Mouse (Mus musculus) frontal cortex, postnatal 36 days (tissue): ENCODE measurements around the gene AU015836.
"Not testable (repeated sequence)": the region's sequence is repeated elsewhere in the genome, so short reads cannot be mapped to it uniquely, and the experiment has no call there.

Source experiments
- DNase-seq, 2 experiments: peaks; one replicate each; pipeline ENCODE4 v3.0.0; 2022; ENCODE audit warnings: low spot score in 2 of 2

The AU015836 gene

GRCm38 (mm10) chrX:93968444-93968843 is at the start of gene AU015836:
TSS of gene AU015836 (plus strand) at chrX:93968659.
- no peak for DNase-seq

GRCm38 (mm10) chrX:93919017-93919416 is 49.4 kb upstream of the AU015836 start:
- DNase-seq, result no peak

DNA sequence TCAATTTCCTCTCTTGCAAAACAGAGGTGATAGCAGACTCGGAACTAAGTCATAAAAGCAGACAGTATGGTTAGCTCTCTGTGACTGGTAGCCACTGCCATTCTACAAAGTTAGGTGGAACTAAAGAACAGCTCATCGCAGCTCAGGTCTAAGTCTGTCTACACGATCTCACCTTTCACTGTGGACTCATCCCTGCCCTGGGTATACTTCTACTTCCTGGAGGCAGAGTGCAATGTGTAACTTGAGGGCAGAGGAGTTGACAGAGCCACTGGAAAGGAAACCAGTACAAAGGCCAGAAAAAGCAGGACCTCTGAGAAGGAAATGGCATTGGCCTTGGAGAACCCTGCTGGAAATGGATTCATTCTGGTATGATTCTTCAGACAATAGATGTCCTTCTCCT is 40.1 kb upstream of the AU015836 start:
- no peak for DNase-seq

DNA sequence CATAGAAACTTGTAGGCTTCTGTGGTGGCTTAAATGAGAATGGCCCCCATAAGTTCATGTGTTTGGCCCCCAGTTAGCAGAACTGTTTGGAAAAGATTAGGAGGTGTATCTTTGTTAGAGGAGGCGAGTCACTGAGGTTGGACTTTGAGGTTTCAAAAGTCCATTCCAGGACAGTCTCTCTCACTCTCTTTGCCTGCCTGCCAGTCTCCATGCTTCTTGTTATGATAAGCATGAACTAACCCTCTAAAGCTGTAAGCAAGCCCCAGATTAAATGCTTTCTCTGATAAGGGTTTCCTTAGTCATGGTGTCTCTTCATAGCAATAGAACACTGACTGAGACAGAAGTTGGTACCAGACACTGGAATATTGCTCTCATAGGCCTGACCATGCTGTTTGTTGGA is 39.7 kb upstream of the AU015836 start:
- DNase-seq, result no peak

GRCm38 (mm10) chrX:93931694-93932093 is 36.8 kb upstream of the AU015836 start:
- no peak for DNase-seq

GRCm38 (mm10) chrX:93956727-93957126 is 11.7 kb upstream of the AU015836 start:
- DNase-seq, result peak in 1 of 2 experiments; percentile 7

DNA sequence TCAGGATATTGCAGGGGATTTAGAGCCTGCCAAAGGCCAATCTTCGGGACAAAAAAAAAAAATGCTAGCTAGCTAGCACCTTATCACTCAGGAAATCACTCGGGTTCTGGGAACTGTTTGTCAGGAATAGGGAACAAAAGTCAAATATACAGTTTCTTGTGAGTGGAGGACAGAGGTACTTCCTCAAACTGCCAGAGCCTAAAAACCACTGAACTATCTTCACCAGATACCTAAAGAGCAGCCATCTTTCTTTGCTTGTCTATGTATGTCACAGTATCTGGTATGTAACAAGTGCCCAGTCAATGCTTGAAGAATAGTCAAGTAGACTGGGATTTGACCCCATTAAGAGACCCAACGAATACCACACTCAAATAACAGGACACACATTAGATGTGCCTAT is 10.0 kb upstream of the AU015836 start:
- DNase-seq, result no peak

GRCm38 (mm10) chrX:93980341-93980740 is 11.9 kb downstream of the AU015836 start:
- no peak for DNase-seq

GRCm38 (mm10) chrX:93982193-93982592 is 13.7 kb downstream of the AU015836 start:
- no peak for DNase-seq

DNA sequence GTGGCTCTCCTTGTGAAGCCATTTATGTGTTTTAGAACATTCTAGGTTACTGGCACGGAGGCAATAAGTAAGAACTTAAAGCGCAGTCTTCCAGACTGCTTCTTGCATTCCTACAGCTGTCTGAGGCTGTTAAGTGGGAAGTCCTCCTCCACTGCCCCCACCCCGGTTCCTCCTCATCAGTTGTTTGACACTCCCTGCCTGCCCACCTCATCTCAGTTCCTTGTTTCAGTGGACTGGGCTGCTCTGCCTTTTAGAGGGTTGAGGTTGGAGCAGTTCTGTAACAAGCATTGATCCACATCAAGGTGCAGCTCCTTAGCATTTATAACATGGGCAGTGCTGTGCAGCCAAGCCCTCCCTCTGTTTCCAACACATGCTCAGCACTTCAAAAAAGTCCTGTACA is 16.6 kb downstream of the AU015836 start:
- DNase-seq, result not testable (repeated sequence)

GRCm38 (mm10) chrX:94006991-94007390 is 38.5 kb downstream of the AU015836 start:
- DNase-seq, result no peak

DNA sequence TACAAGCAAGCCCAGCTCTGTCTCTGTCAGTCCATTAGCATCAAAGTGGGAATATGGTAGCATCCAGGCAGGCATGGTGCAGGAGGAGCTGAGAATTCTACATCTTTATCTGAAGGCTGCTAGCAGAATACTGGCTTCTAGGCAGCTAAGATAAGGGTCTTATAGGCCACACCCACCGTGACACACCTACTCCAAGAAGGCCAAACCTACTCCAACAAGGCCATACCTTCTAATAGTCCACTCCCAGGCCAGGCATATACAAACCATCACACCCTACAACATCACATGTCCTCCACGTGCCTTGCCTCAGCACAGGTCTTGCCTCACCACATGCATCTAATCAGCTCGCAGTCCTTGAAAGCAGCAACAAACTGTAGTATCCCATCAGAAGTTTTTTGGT is 41.0 kb downstream of the AU015836 start:
- DNase-seq, result no peak

DNA sequence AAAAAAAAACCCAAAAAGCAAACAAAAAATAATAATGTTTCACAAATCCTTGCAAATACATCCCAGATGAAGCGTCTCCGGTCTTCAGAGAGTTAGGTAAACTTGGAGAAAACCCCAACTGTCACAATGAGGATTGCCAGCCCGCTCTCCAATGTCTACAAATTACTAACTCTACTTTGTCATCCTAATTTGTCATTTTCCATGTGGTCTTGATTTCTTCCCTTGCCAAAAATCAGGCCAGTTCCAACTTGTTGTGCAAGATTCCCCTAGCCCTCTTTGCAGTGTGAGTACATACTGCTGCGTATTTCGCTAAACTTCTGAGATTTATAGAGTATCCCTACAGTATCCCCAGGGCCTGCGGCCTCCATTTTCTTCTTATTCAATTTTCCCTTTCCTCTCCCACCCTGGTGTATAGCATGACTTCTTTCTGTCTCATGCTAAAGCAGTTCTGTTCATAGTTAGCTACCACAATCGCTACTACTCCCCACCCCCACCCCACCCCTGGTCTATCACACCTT is 43.3 kb downstream of the AU015836 start:
- no peak for DNase-seq

DNA sequence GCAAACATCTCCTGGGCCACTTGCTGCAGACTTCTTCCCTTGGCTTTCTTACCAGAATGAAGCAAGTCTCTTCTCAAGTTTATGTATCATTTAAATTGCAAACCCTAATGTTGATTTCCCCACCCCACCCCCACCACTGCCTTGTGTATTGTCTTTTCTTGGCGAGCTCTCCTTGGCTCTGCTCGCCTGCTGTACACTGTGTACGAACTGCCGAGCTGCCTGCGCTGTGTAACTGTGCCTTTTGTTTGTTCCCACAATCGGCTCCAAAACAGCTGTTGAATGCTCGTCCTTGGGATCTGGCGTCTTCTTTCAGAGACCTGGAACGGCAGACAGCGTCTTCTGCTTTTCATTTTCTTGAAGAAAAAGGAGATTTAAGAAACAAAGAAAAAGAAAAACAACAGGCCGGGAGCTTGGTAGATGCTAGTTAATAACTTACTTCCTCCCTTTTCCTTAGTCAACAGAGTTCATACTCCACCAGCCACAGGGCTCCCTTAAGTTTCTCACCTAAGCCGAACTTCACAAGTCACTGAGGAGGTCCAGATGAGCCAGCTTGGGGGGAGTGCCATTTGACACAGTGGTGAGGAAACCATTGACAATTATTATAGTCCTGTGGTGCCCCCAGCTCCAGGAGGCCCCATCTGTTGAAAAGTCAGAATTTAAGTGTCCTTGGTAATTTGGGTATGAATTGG is 44.2 kb downstream of the AU015836 start:
- DNase-seq, result peak in 1 of 2 experiments; percentile 6

GRCm38 (mm10) chrX:94016891-94017290 is 48.4 kb downstream of the AU015836 start:
- no peak for DNase-seq

DNA sequence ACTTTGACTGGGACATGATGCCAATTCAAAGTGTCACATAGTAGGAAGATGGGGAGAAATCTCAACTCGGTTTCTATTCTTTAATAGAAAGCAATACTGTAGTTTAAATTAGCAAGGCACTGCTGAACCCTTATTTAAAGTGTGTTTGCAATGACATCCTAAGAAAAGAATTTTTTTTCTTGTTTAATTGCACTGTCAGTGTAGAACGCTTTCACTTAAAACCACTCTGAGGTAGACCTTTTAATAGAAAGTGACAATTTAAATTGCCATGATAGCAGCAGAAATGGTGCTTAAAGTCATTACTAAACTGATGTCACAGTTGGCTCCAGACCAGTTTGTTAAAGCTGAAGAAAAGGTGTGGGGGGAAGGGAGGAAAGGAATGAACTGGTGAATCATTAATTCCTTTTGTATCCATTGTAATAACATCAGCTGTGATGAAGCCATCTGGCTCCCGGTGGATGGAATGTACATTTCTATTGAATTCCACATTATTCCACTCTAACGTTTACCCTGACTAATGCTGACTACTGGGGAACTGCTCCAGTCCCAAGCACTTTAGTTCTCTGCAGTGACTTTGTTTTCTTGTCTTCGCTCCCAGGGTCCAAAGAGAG is 53.9 kb downstream of the AU015836 start:
- DNase-seq, result no peak
